Mouse (Mus musculus) intestine, embryonic 16.5 days (tissue): ENCODE results near the gene Spn. TPM values are rescaled to one million over a fixed set of nuclear protein-coding genes. Genes with fewer than 3 reads are reported as not detected.
A peak's percentile ranks its signal among the peaks of the same experiment; 100 is the strongest.
"Not testable (repeated sequence)": the region's sequence is repeated elsewhere in the genome, so short reads cannot be mapped to it uniquely, and the experiment has no call there.

Experiments
- ATAC-seq: fragments of 200-750 bp; cut with Nextera tagmentation; 2 replicates; pipeline ENCODE4 v1.8.0; 2017; ENCODE audit warnings: moderate TSS enrichment, moderate library complexity
- H3K27ac ChIP-seq: fragments of 300-500 bp; sonication (generic); 2 replicates; pipeline ENCODE4 v1.5.1; 2014; ENCODE audit warnings: mild to moderate bottlenecking, low read length
- H3K27me3 ChIP-seq: fragments of 300-500 bp; sonication (generic); replicated peaks from 2 replicates; pipeline ENCODE4 v1.6.1; 2014; ENCODE audit warnings: low read length, control low read depth, mixed read lengths; ENCODE audit not compliant: control insufficient read depth, insufficient read depth
- H3K36me3 ChIP-seq: fragments of 300-500 bp; sonication (generic); 2 replicates; pipeline ENCODE4 v1.6.1; 2014; ENCODE audit warnings: low read length, control low read depth; ENCODE audit not compliant: control insufficient read depth, insufficient read depth
- H3K4me1 ChIP-seq: fragments of 300-500 bp; sonication (generic); 2 replicates; pipeline ENCODE4 v1.6.1; 2014; ENCODE audit warnings: low read length, control low read depth, mixed read lengths; ENCODE audit not compliant: control insufficient read depth, insufficient read depth
- H3K4me2 ChIP-seq: fragments of 300-500 bp; sonication (generic); 2 replicates; pipeline ENCODE4 v1.6.1; 2014; ENCODE audit warnings: low read depth, low read length, control low read depth
- H3K4me3 ChIP-seq: fragments of 300-500 bp; sonication (generic); 2 replicates; pipeline ENCODE4 v1.5.1; 2014; ENCODE audit warnings: mild to moderate bottlenecking, low read length
- H3K9ac ChIP-seq: fragments of 300-500 bp; sonication (generic); 2 replicates; pipeline ENCODE4 v1.6.1; 2014; ENCODE audit warnings: low read depth, low read length
- H3K9me3 ChIP-seq: fragments of 300-500 bp; sonication (generic); 2 replicates; pipeline ENCODE4 v1.6.1; 2016; ENCODE audit warnings: low read length, control low read depth; ENCODE audit not compliant: control insufficient read depth
- WGBS: fragments of 180-500 bp; shearing (Covaris S2); extraction: QIAGEN DNeasy Blood & Tissue Kit; methylation state at CpG from one replicate; pipeline ENCODE4 v1.1.7; 2014; 5-methylcytosine and 5-hydroxymethylcytosine counted together
- polyA plus RNA-seq: library from polyadenylated mRNA; unstranded; fragments of >200 nt; fragmentation: Nextera tagmentation; extraction: Ambion mirVana; gene quantifications from 2 replicates; pipeline ENCODE4 v1.2.1, GENCODE M21; 2015

The Spn gene
- polyA plus RNA-seq = 0.26 and 0.42 TPM in 2 replicates

GRCm38 (mm10) chr7:127137262-127138017 lies at the start of gene Spn:
Spn (minus strand) TSS chr7:127137823.
- Histone ChIP-seq H3K27ac (no peak within 1 kb of the TSS), H3K4me3 (no peak within 1 kb of the TSS), H3K9ac (no peak within 1 kb of the TSS), H3K4me2 (no peak within 1 kb of the TSS), H3K4me1 (no peaks in the 10 kb centered on the region), H3K36me3 (no peaks in the 10 kb centered on the region), H3K27me3 (no peaks in the 10 kb centered on the region), H3K9me3 (no peaks in the 10 kb centered on the region)
- ATAC-seq = no peak
- WGBS = 63% methylated on average over 9 of the region's 9 CpGs

- 65% methylated on average over 10 of the region's 10 CpGs for WGBS
- Histone ChIP-seq H3K4me3 (no peak overlapping the region), H3K4me2 (no peak overlapping the region), H3K27me3 (no peaks in the 10 kb centered on the region), H3K9ac (no peak overlapping the region), H3K4me1 (no peaks in the 10 kb centered on the region; the same call in 1 of the 2 replicates), H3K36me3 (peaks cover 7% of the 10 kb centered on the region), H3K27ac (no peak overlapping the region), H3K9me3 (no peaks in the 10 kb centered on the region)
- ATAC-seq = no peak
These were observed 49.7 kb upstream of the Spn start for GRCm38 (mm10) chr7:127187351-127187750.

GRCm38 (mm10) chr7:127185601-127186000 lies 48.0 kb upstream of the Spn start:
- Histone ChIP-seq H3K4me3 (no peak overlapping the region), H3K36me3 (no peaks in the 10 kb centered on the region), H3K9me3 (no peaks in the 10 kb centered on the region), H3K9ac (no peak overlapping the region), H3K27ac (no peak overlapping the region), H3K4me1 (no peaks in the 10 kb centered on the region; the same call in 1 of the 2 replicates), H3K4me2 (no peak overlapping the region), H3K27me3 (no peaks in the 10 kb centered on the region)
- ATAC-seq = no peak; the same call in 1 of the 2 replicates
- WGBS = 74% methylated on average over 3 of the region's 3 CpGs

GRCm38 (mm10) chr7:127184720-127185119 lies 47.1 kb upstream of the Spn start:
- Histone ChIP-seq H3K9ac (no peak overlapping the region), H3K27ac (no peak overlapping the region), H3K9me3 (no peaks in the 10 kb centered on the region), H3K27me3 (no peaks in the 10 kb centered on the region), H3K4me1 (no peaks in the 10 kb centered on the region; the same call in 1 of the 2 replicates), H3K4me3 (no peak overlapping the region), H3K4me2 (no peak overlapping the region), H3K36me3 (no peaks in the 10 kb centered on the region)
- WGBS = 44% methylated on average over 1 of the region's 1 CpGs
- no peak for ATAC-seq

- Histone ChIP-seq H3K4me3 (no peak overlapping the region), H3K27ac (no peak overlapping the region), H3K4me1 (no peaks in the 10 kb centered on the region; the same call in 1 of the 2 replicates), H3K9ac (no peak overlapping the region), H3K27me3 (no peaks in the 10 kb centered on the region), H3K36me3 (no peaks in the 10 kb centered on the region), H3K9me3 (no peaks in the 10 kb centered on the region), H3K4me2 (no peak overlapping the region)
- 72% methylated on average over 6 of the region's 6 CpGs for WGBS
- ATAC-seq = peak; percentile 80
These were observed 46.2 kb upstream of the Spn start for GRCm38 (mm10) chr7:127183828-127184227.

GRCm38 (mm10) chr7:127183345-127183744 lies 45.7 kb upstream of the Spn start:
- Histone ChIP-seq H3K27ac (no peak overlapping the region), H3K4me1 (no peaks in the 10 kb centered on the region; the same call in 1 of the 2 replicates), H3K4me2 (no peak overlapping the region), H3K9me3 (no peaks in the 10 kb centered on the region), H3K27me3 (no peaks in the 10 kb centered on the region), H3K36me3 (no peaks in the 10 kb centered on the region), H3K9ac (no peak overlapping the region), H3K4me3 (no peak overlapping the region)
- WGBS = 62% methylated on average over 8 of the region's 8 CpGs
- ATAC-seq = peak; percentile 68

GRCm38 (mm10) chr7:127181724-127182123 lies 44.1 kb upstream of the Spn start:
- not testable (repeated sequence) for H3K9ac ChIP-seq

GRCm38 (mm10) chr7:127180783-127181182 lies 43.2 kb upstream of the Spn start:
- H3K4me1 ChIP-seq = no peaks in the 10 kb centered on the region; the same call in 1 of the 2 replicates
- H3K36me3 ChIP-seq = no peaks in the 10 kb centered on the region
- ATAC-seq = no peak
- WGBS = 71% methylated on average over 2 of the region's 2 CpGs
- H3K4me3 ChIP-seq = no peak overlapping the region
- no peak overlapping the region for H3K27ac ChIP-seq
- no peaks in the 10 kb centered on the region for H3K27me3 ChIP-seq
- H3K4me2 ChIP-seq = no peak overlapping the region
- H3K9ac ChIP-seq = no peak overlapping the region
- no peaks in the 10 kb centered on the region for H3K9me3 ChIP-seq

More at GRCm38 (mm10) chr7:127181724-127182123, 44.1 kb upstream of the Spn start:
- H3K4me2 ChIP-seq, H3K4me1 ChIP-seq, H3K4me3 ChIP-seq, ATAC-seq, H3K9me3 ChIP-seq, H3K27ac ChIP-seq, H3K36me3 ChIP-seq, H3K27me3 ChIP-seq: not testable (repeated sequence)
- WGBS = 34% methylated on average over 3 of the region's 3 CpGs

- Histone ChIP-seq H3K27me3 (no peaks in the 10 kb centered on the region), H3K36me3 (no peaks in the 10 kb centered on the region), H3K4me3 (no peak overlapping the region), H3K9ac (no peak overlapping the region), H3K9me3 (no peaks in the 10 kb centered on the region), H3K4me2 (no peak overlapping the region), H3K27ac (no peak overlapping the region), H3K4me1 (no peaks in the 10 kb centered on the region)
- WGBS = 86% methylated on average over 4 of the region's 4 CpGs
- no peak for ATAC-seq
These were observed 39.3 kb upstream of the Spn start for GRCm38 (mm10) chr7:127176937-127177336.
